Mouse (Mus musculus): ENCODE measurements around the gene Ebi3.
"Not testable (repeated sequence)": the region's sequence is repeated elsewhere in the genome, so short reads cannot be mapped to it uniquely, and the experiment has no call there.

Gene Ebi3

GRCm38 (mm10) chr17:55952447-55953027 is at the start of gene Ebi3:
Ebi3 (plus strand) TSS chr17:55952640.
- DNase-seq (ENCODE audit: low read depth, low spot score) = no peak

- no peak for DNase-seq (ENCODE audit: low read depth, low spot score)
Measured at GRCm38 (mm10) chr17:55903087-55903486, 49.4 kb upstream of the Ebi3 start.

- no peak for DNase-seq (ENCODE audit: low read depth, low spot score)
Measured at GRCm38 (mm10) chr17:55903687-55904086, 48.8 kb upstream of the Ebi3 start.

- no peak for DNase-seq (ENCODE audit: low read depth, low spot score)
Measured at GRCm38 (mm10) chr17:55904131-55904530, 48.3 kb upstream of the Ebi3 start.

GRCm38 (mm10) chr17:55906669-55907068 is 45.8 kb upstream of the Ebi3 start:
- DNase-seq (ENCODE audit: low read depth, low spot score) = no peak

- DNase-seq (ENCODE audit: low read depth, low spot score) = peak; percentile 92
Measured at GRCm38 (mm10) chr17:55931553-55932502, 20.6 kb upstream of the Ebi3 start.

- DNase-seq (ENCODE audit: low read depth, low spot score) = no peak
Measured at GRCm38 (mm10) chr17:55932635-55933034, 19.8 kb upstream of the Ebi3 start.

- no peak for DNase-seq (ENCODE audit: low read depth, low spot score)
Measured at GRCm38 (mm10) chr17:55933191-55933590, 19.2 kb upstream of the Ebi3 start.

GRCm38 (mm10) chr17:55944387-55944865 is 8.0 kb upstream of the Ebi3 start:
- DNase-seq (ENCODE audit: low read depth, low spot score) = not testable (repeated sequence)

GRCm38 (mm10) chr17:55944866-55945682 is 7.4 kb upstream of the Ebi3 start:
- DNase-seq (ENCODE audit: low read depth, low spot score) = peak; percentile 91

GRCm38 (mm10) chr17:55945696-55946095 is 6.7 kb upstream of the Ebi3 start:
- DNase-seq (ENCODE audit: low read depth, low spot score) = no peak

GRCm38 (mm10) chr17:55948647-55949046 is 3.8 kb upstream of the Ebi3 start:
- DNase-seq (ENCODE audit: low read depth, low spot score) = no peak

GRCm38 (mm10) chr17:55949400-55949799 is 3.0 kb upstream of the Ebi3 start, which contains the start of gene Zfp119b:
Zfp119b (minus strand) TSS chr17:55949500.
- no peak for DNase-seq (ENCODE audit: low read depth, low spot score)

GRCm38 (mm10) chr17:55950601-55951000 is 1.8 kb upstream of the Ebi3 start:
- no peak for DNase-seq (ENCODE audit: low read depth, low spot score)

GRCm38 (mm10) chr17:55952041-55952440 is 399 bp upstream of the Ebi3 start:
- peak; percentile 79 for DNase-seq (ENCODE audit: low read depth, low spot score)

GRCm38 (mm10) chr17:55953751-55954150 is 1.3 kb downstream of the Ebi3 start:
- DNase-seq (ENCODE audit: low read depth, low spot score) = no peak

GRCm38 (mm10) chr17:55954229-55954628 is 1.8 kb downstream of the Ebi3 start:
- peak; percentile 64 for DNase-seq (ENCODE audit: low read depth, low spot score)

GRCm38 (mm10) chr17:55956129-55956528 is 3.7 kb downstream of the Ebi3 start:
- DNase-seq (ENCODE audit: low read depth, low spot score) = peak; percentile 97

GRCm38 (mm10) chr17:55956591-55956990 is 4.2 kb downstream of the Ebi3 start:
- DNase-seq (ENCODE audit: low read depth, low spot score) = no peak

- DNase-seq (ENCODE audit: low read depth, low spot score) = peak; percentile 73
Measured at GRCm38 (mm10) chr17:55957168-55957567, 4.7 kb downstream of the Ebi3 start.

- DNase-seq (ENCODE audit: low read depth, low spot score) = no peak
Measured at GRCm38 (mm10) chr17:55957726-55958583, 5.5 kb downstream of the Ebi3 start.
